Mouse (Mus musculus) layer of hippocampus, postnatal 36 days (tissue): ENCODE measurements around the gene Lrrtm3. TPM values are rescaled to one million over a fixed set of nuclear protein-coding genes. Genes with fewer than 3 reads are reported as not detected.

ENCODE experiments used
- DNase-seq, 2 experiments: peaks; one replicate each; pipeline ENCODE4 v3.0.0; 2022
- total RNA-seq, 2 experiments: library from RNA; stranded (reverse); gene quantifications; 2 replicates each; pipeline ENCODE4 v1.2.3; 2021

Lrrtm3 gene
- total RNA-seq, 2 experiments from 2014 or later: 19.7 to 23.6 TPM

- DNase-seq: no peak
These were observed 48.9 kb downstream of the Lrrtm3 start for GRCm38 (mm10) chr10:64041218-64041617.

- DNase-seq: peak; percentile 14 to 19
These were observed 50.1 kb downstream of the Lrrtm3 start for GRCm38 (mm10) chr10:64039760-64040535.

- no peak for DNase-seq
These were observed 59.2 kb downstream of the Lrrtm3 start for GRCm38 (mm10) chr10:64030901-64031300.

- DNase-seq: no peak
These were observed 66.7 kb downstream of the Lrrtm3 start for GRCm38 (mm10) chr10:64023340-64023739.

GRCm38 (mm10) chr10:64020347-64020746, 69.7 kb downstream of the Lrrtm3 start:
- no peak for DNase-seq

- DNase-seq: no peak
These were observed 88.1 kb downstream of the Lrrtm3 start for GRCm38 (mm10) chr10:64001996-64002395.

- no peak for DNase-seq
These were observed 88.5 kb downstream of the Lrrtm3 start for GRCm38 (mm10) chr10:64001531-64001930.

GRCm38 (mm10) chr10:63994251-63994650, 95.8 kb downstream of the Lrrtm3 start:
- no peak for DNase-seq

- DNase-seq: no peak
These were observed 104.5 kb downstream of the Lrrtm3 start for GRCm38 (mm10) chr10:63985576-63985975.

GRCm38 (mm10) chr10:63979410-63979809, 110.7 kb downstream of the Lrrtm3 start:
- DNase-seq: no peak

- DNase-seq: no peak
These were observed 111.1 kb downstream of the Lrrtm3 start for GRCm38 (mm10) chr10:63978969-63979368.

GRCm38 (mm10) chr10:63978535-63978934, 111.5 kb downstream of the Lrrtm3 start:
- no peak for DNase-seq

GRCm38 (mm10) chr10:63978101-63978500, 112.0 kb downstream of the Lrrtm3 start:
- DNase-seq: no peak

GRCm38 (mm10) chr10:63972300-63972699, 117.8 kb downstream of the Lrrtm3 start:
- DNase-seq: no peak

GRCm38 (mm10) chr10:63954308-63954930, 135.7 kb downstream of the Lrrtm3 start:
- DNase-seq: no peak

- no peak for DNase-seq
These were observed 138.6 kb downstream of the Lrrtm3 start for GRCm38 (mm10) chr10:63951481-63951880.

- no peak for DNase-seq
These were observed 139.2 kb downstream of the Lrrtm3 start for GRCm38 (mm10) chr10:63950867-63951266.

- no peak for DNase-seq
These were observed 142.8 kb downstream of the Lrrtm3 start for GRCm38 (mm10) chr10:63947266-63947665.

- DNase-seq: no peak
These were observed 144.5 kb downstream of the Lrrtm3 start for GRCm38 (mm10) chr10:63945534-63945933.

GRCm38 (mm10) chr10:63933946-63934345, 156.1 kb downstream of the Lrrtm3 start:
- no peak for DNase-seq

- DNase-seq: no peak
These were observed 162.7 kb downstream of the Lrrtm3 start, which contains the start of gene Gm10118 for GRCm38 (mm10) chr10:63927334-63927733. Gene Gm10118, minus strand, starts transcription at chr10:63927434.

GRCm38 (mm10) chr10:63908878-63909277, 181.2 kb downstream of the Lrrtm3 start:
- no peak for DNase-seq

- DNase-seq: no peak
These were observed 190.2 kb downstream of the Lrrtm3 start for GRCm38 (mm10) chr10:63899891-63900290.

GRCm38 (mm10) chr10:63894612-63895011, 195.5 kb downstream of the Lrrtm3 start:
- no peak for DNase-seq
